Mouse (Mus musculus) myocyte (in vitro differentiated cells): Measurements from ENCODE around the gene Camsap2. TPM values are rescaled to one million over a fixed set of nuclear protein-coding genes. Genes with fewer than 3 reads are reported as not detected.

Source experiments
- H3K27me3 ChIP-seq: one replicate; pipeline ENCODE4 v1.6.1; 2011; ENCODE audit not compliant: control insufficient read depth, insufficient read depth, insufficient read length
- H3K36me3 ChIP-seq: one replicate; pipeline ENCODE4 v1.6.1; 2011; ENCODE audit not compliant: control insufficient read depth, insufficient read depth
- H3K4me2 ChIP-seq: one replicate; pipeline ENCODE4 v1.6.1; 2011; ENCODE audit warnings: low read depth, control low read depth
- H3K4me3 ChIP-seq: one replicate; pipeline ENCODE4 v1.5.1; 2011; ENCODE audit warnings: mild to moderate bottlenecking, control low read depth, moderate library complexity
- H3K79me2 ChIP-seq: one replicate; pipeline ENCODE4 v1.6.1; 2011; ENCODE audit not compliant: control insufficient read depth, insufficient read depth
- H3ac ChIP-seq: one replicate; pipeline ENCODE4 v1.6.1; 2011; ENCODE audit not compliant: control insufficient read depth, insufficient read length
- CEBPB ChIP-seq: IDR thresholded peaks from 2 replicates; pipeline ENCODE4 v1.6.1; 2011; ENCODE audit warnings: mild to moderate bottlenecking, moderate library complexity; ENCODE audit not compliant: poor library complexity, insufficient read depth, severe bottlenecking
- E2F4 ChIP-seq: IDR thresholded peaks from one replicate; pipeline ENCODE4 v1.6.1; 2011; ENCODE audit warnings: mild to moderate bottlenecking, control low read depth, moderate library complexity; ENCODE audit not compliant: insufficient read depth
- MAX ChIP-seq: IDR thresholded peaks from one replicate; pipeline ENCODE4 v1.6.1; 2011; ENCODE audit warnings: low read depth, mild to moderate bottlenecking, control low read depth
- MYOD1 ChIP-seq, 3 experiments: IDR thresholded peaks; one replicate each; pipeline ENCODE4 v1.6.1; 2011; ENCODE audit warnings: control low read depth in 2 of 3, low read depth in 2 of 3, mild to moderate bottlenecking in 2 of 3, moderate library complexity in 1 of 3; ENCODE audit not compliant: insufficient read length in 2 of 3, control insufficient read depth in 1 of 3
- MYOG ChIP-seq, 3 experiments: IDR thresholded peaks; one replicate each; pipeline ENCODE4 v1.6.1; 2011; ENCODE audit warnings: control low read depth in 2 of 3, low read depth in 2 of 3, mild to moderate bottlenecking in 2 of 3; ENCODE audit not compliant: insufficient read length in 2 of 3, control insufficient read depth in 1 of 3, insufficient read depth in 1 of 3
- POLR2A ChIP-seq: IDR thresholded peaks from one replicate; pipeline ENCODE4 v1.6.1; 2011; ENCODE audit warnings: low read depth, mild to moderate bottlenecking, control low read depth, moderate library complexity; ENCODE audit not compliant: insufficient read length
- POLR2AphosphoS2 ChIP-seq: IDR thresholded peaks from one replicate; pipeline ENCODE4 v1.6.1; 2011; ENCODE audit warnings: low read depth, control low read depth; ENCODE audit not compliant: insufficient read length
- REST ChIP-seq: IDR thresholded peaks from one replicate; pipeline ENCODE4 v1.6.1; 2011; ENCODE audit warnings: mild to moderate bottlenecking, control low read depth, moderate library complexity; ENCODE audit not compliant: insufficient read depth, insufficient read length
- SRF ChIP-seq: IDR thresholded peaks from one replicate; pipeline ENCODE4 v1.6.1; 2011; ENCODE audit warnings: low read depth; ENCODE audit not compliant: control insufficient read depth, insufficient read length
- TCF12 ChIP-seq: IDR thresholded peaks from one replicate; pipeline ENCODE4 v1.6.1; 2011; ENCODE audit warnings: mild to moderate bottlenecking, control low read depth; ENCODE audit not compliant: poor library complexity, insufficient read depth, severe bottlenecking
- TCF3 ChIP-seq: IDR thresholded peaks from one replicate; pipeline ENCODE4 v1.6.1; 2011; ENCODE audit warnings: low read depth, control low read depth; ENCODE audit not compliant: insufficient read length
- USF1 ChIP-seq: IDR thresholded peaks from one replicate; pipeline ENCODE4 v1.6.1; 2011; ENCODE audit warnings: low read depth, mild to moderate bottlenecking, control low read depth, moderate library complexity
- polyA plus RNA-seq: library from polyadenylated mRNA; unstranded; fragments of >200 nt; fragmentation: generic; extraction: Trizol; gene quantifications from one replicate; pipeline ENCODE4 v1.2.1, GENCODE M21; 2012; ENCODE audit warnings: missing spikeins

Camsap2 gene
- polyA plus RNA-seq, 1 experiment: 6.8 TPM

- TF ChIP-seq MYOD1 (IDR thresholded peaks at IDR 0.05; ENCODE audit: control insufficient read depth in 1 of 3, insufficient read length in 2 of 3, low read depth in 2 of 3) (no peak), POLR2A (no peak), SRF (no peak), USF1 (no peak), REST (no peak), CEBPB (no peak)
- H3K4me3 ChIP-seq: no peak overlapping the region
- no peaks in the 10 kb centered on the region for H3K36me3 ChIP-seq
- H3K4me2 ChIP-seq: no peak overlapping the region
- peaks cover 73% of the 10 kb centered on the region for H3K79me2 ChIP-seq
- no peaks in the 10 kb centered on the region for H3K27me3 ChIP-seq
- H3ac ChIP-seq: no peak overlapping the region
These were observed 11.2 kb downstream of the Camsap2 start for GRCm38 (mm10) chr1:136334743-136335142.

DNA sequence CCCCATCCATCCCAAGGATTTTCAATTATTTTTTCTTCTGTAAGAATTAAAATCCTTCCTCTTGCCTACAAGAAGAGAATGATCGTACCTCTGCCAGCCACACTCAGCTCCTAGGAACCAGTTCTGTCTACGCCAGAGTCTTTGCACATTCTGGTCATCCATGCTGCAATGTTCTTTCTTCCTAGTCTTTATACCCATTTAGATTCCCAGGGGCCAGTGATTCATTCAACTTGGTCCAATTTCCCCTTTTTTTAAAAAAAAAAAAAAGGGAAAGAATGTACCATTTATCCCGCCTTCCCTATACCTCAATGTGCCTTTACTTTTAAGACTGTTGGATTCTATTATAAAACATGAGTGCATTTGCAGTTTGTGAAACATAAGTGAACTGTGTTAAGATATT lies 12.4 kb downstream of the Camsap2 start:
- no peaks in the 10 kb centered on the region for H3K36me3 ChIP-seq
- TF ChIP-seq TCF3 (no peak), REST (no peak), POLR2A (no peak), POLR2AphosphoS2 (no peak), MAX (no peak), SRF (no peak), USF1 (no peak)
- no peak overlapping the region for H3K4me3 ChIP-seq

DNA sequence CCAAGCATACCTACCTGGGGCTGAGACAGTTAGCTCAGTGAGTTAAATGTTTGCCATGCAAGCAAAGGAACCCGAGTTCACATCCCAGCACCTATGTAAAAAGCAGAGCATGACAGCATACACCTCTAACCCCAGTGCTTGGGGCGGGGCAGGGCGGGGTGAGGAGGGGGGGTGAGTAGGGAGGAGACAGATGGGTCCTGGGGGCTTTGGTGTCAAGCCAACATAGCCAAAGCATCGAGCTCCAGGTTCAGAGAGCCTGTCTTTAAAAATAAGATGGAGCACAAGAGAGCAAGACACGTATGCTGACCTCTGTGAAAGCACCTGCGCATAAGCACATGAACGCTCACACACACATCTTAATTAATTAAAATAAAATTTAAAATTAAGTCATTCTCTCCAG lies 12.8 kb downstream of the Camsap2 start:
- Histone ChIP-seq H3K4me3 (no peak overlapping the region), H3K4me2 (no peak overlapping the region), H3K79me2 (peaks cover 81% of the 10 kb centered on the region), H3K36me3 (no peaks in the 10 kb centered on the region), H3ac (no peak overlapping the region), H3K27me3 (no peaks in the 10 kb centered on the region)
- no peak for TF ChIP-seq MYOD1 (IDR thresholded peaks at IDR 0.05; ENCODE audit: control insufficient read depth in 1 of 3, insufficient read length in 2 of 3, low read depth in 2 of 3)
- no peak for TF ChIP-seq REST

More for the DNA sequence above, 12.4 kb downstream of the Camsap2 start:
- H3K79me2 ChIP-seq: peaks cover 77% of the 10 kb centered on the region
- H3K4me2 ChIP-seq: no peak overlapping the region
- no peaks in the 10 kb centered on the region for H3K27me3 ChIP-seq
- H3ac ChIP-seq: no peak overlapping the region

DNA sequence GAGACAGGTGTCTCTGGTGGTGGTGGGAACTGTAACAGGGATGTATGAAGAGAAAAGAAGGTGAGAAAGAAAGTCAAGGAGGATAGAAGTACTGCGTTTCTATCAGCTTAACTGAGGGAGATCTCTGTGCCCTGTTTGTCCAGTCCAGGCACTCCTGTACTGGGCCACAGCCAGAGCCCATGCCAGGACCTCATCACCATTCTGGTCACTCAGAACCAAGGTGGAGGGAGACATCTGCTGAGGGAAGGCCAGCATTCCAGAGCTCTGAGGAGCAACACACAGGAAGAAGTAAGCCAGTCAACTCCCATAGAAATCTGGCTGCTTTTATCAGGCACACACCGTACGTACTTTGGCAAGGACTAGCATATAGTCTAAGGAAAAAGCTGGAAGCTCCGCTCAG lies 14.1 kb downstream of the Camsap2 start:
- Histone ChIP-seq H3K79me2 (peaks cover 87% of the 10 kb centered on the region), H3K36me3 (no peaks in the 10 kb centered on the region), H3K4me3 (no peak overlapping the region), H3ac (no peak overlapping the region), H3K27me3 (no peaks in the 10 kb centered on the region), H3K4me2 (no peak overlapping the region)
- no peak for TF ChIP-seq USF1
- no peak for TF ChIP-seq MYOG (IDR thresholded peaks at IDR 0.05; ENCODE audit: control insufficient read depth in 1 of 3, insufficient read depth in 1 of 3, insufficient read length in 2 of 3, low read depth in 2 of 3)
- TF ChIP-seq MAX: no peak
- no peak for TF ChIP-seq SRF
- no peak for TF ChIP-seq CEBPB
- TF ChIP-seq TCF3: no peak
- no peak for TF ChIP-seq POLR2A
- TF ChIP-seq REST: no peak
- no peak for TF ChIP-seq TCF12
- TF ChIP-seq E2F4: no peak
- no peak for TF ChIP-seq POLR2AphosphoS2
- no peak for TF ChIP-seq MYOD1 (IDR thresholded peaks at IDR 0.05; ENCODE audit: control insufficient read depth in 1 of 3, insufficient read length in 2 of 3, low read depth in 2 of 3)

DNA sequence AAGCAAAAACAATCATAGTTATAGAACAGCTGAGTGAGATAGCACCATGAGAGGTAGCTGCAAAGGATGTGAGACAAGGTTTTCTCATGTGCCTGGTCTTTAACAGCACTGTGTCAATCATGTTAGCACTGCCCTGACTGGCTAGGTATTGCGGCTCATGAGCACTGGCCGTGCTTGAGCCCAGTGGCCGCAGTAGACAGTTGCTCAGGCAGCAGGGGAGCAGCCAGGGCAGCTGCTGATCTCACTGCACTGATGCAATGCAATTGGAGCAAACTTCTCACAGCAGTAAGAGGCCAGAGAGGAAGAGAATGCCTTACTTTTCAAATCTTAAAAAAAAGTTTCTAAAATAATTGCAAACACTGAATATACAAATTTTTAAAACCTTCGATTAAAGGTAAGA lies 16.5 kb downstream of the Camsap2 start:
- Histone ChIP-seq H3K4me3 (no peak overlapping the region), H3ac (no peak overlapping the region), H3K36me3 (peaks cover 4% of the 10 kb centered on the region), H3K27me3 (no peaks in the 10 kb centered on the region), H3K4me2 (no peak overlapping the region), H3K79me2 (peaks cover 83% of the 10 kb centered on the region)
- TF ChIP-seq MYOD1 (IDR thresholded peaks at IDR 0.05; ENCODE audit: control insufficient read depth in 1 of 3, insufficient read length in 2 of 3, low read depth in 2 of 3) (peak in 1 of 3 experiments; percentile 29), POLR2A (no peak), SRF (no peak), CEBPB (no peak), MYOG (IDR thresholded peaks at IDR 0.05; ENCODE audit: control insufficient read depth in 1 of 3, insufficient read depth in 1 of 3, insufficient read length in 2 of 3, low read depth in 2 of 3) (peak in 2 of 3 experiments; percentile 33 to 60), MAX (no peak), TCF12 (no peak), E2F4 (no peak), POLR2AphosphoS2 (no peak), TCF3 (no peak), REST (no peak), USF1 (no peak)
